Mouse (Mus musculus): ENCODE results near the gene Isy1.
"Not testable (repeated sequence)": the region's sequence is repeated elsewhere in the genome, so short reads cannot be mapped to it uniquely, and the experiment has no call there.

Isy1 gene

GRCm38 (mm10) chr6:87787108-87787890 lies 51.3 kb downstream of the Isy1 start:
- in situ Hi-C loops (cut with MboI; ENCODE audit: low pct_unique_long_range_greater_than_20kb in 1 of 2, low sequenced_read_pairs in 2 of 2, unreplicated experiment in 1 of 2): no loop called here

GRCm38 (mm10) chr6:87786621-87787020 lies 52.0 kb downstream of the Isy1 start:
- in situ Hi-C loops (cut with MboI; ENCODE audit: low pct_unique_long_range_greater_than_20kb in 1 of 2, low sequenced_read_pairs in 2 of 2, unreplicated experiment in 1 of 2): no loop called here

GRCm38 (mm10) chr6:87784033-87784432 lies 54.6 kb downstream of the Isy1 start:
- in situ Hi-C loops (cut with MboI; ENCODE audit: low pct_unique_long_range_greater_than_20kb in 1 of 2, low sequenced_read_pairs in 2 of 2, unreplicated experiment in 1 of 2): no loop called here

GRCm38 (mm10) chr6:87780546-87781301 lies 57.9 kb downstream of the Isy1 start:
- in situ Hi-C loops (cut with MboI; ENCODE audit: low pct_unique_long_range_greater_than_20kb in 1 of 2, low sequenced_read_pairs in 2 of 2, unreplicated experiment in 1 of 2): no loop called here

- in situ Hi-C loops (cut with MboI; ENCODE audit: low pct_unique_long_range_greater_than_20kb in 1 of 2, low sequenced_read_pairs in 2 of 2, unreplicated experiment in 1 of 2): no loop called here
Measured at GRCm38 (mm10) chr6:87779174-87780165, 59.1 kb downstream of the Isy1 start.

GRCm38 (mm10) chr6:87778294-87779173 lies 60.1 kb downstream of the Isy1 start:
- in situ Hi-C loops (cut with MboI; ENCODE audit: low pct_unique_long_range_greater_than_20kb in 1 of 2, low sequenced_read_pairs in 2 of 2, unreplicated experiment in 1 of 2): no loop called here

- in situ Hi-C loops (cut with MboI; ENCODE audit: low pct_unique_long_range_greater_than_20kb in 1 of 2, low sequenced_read_pairs in 2 of 2, unreplicated experiment in 1 of 2): no loop called here
Measured at GRCm38 (mm10) chr6:87777842-87778241, 60.8 kb downstream of the Isy1 start, which contains the start of gene Gp9. TSS of gene Gp9 (plus strand) at chr6:87778072.

GRCm38 (mm10) chr6:87776663-87777062 lies 61.9 kb downstream of the Isy1 start:
- in situ Hi-C loops (cut with MboI; ENCODE audit: low pct_unique_long_range_greater_than_20kb in 1 of 2, low sequenced_read_pairs in 2 of 2, unreplicated experiment in 1 of 2): no loop called here

GRCm38 (mm10) chr6:87775588-87776245 lies 62.9 kb downstream of the Isy1 start:
- in situ Hi-C loops (cut with MboI; ENCODE audit: low pct_unique_long_range_greater_than_20kb in 1 of 2, low sequenced_read_pairs in 2 of 2, unreplicated experiment in 1 of 2): no loop called here

- in situ Hi-C loops (cut with MboI; ENCODE audit: low pct_unique_long_range_greater_than_20kb in 1 of 2, low sequenced_read_pairs in 2 of 2, unreplicated experiment in 1 of 2): no loop called here
Measured at GRCm38 (mm10) chr6:87774909-87775308, 63.7 kb downstream of the Isy1 start.

- in situ Hi-C loops (cut with MboI; ENCODE audit: low pct_unique_long_range_greater_than_20kb in 1 of 2, low sequenced_read_pairs in 2 of 2, unreplicated experiment in 1 of 2): no loop called here
Measured at GRCm38 (mm10) chr6:87774466-87774865, 64.1 kb downstream of the Isy1 start.

GRCm38 (mm10) chr6:87770626-87771025 lies 68.0 kb downstream of the Isy1 start:
- in situ Hi-C loops (cut with MboI; ENCODE audit: low pct_unique_long_range_greater_than_20kb in 1 of 2, low sequenced_read_pairs in 2 of 2, unreplicated experiment in 1 of 2): no loop called here

GRCm38 (mm10) chr6:87764296-87764695 lies 74.3 kb downstream of the Isy1 start:
- in situ Hi-C loops (cut with MboI; ENCODE audit: low pct_unique_long_range_greater_than_20kb in 1 of 2, low sequenced_read_pairs in 2 of 2, unreplicated experiment in 1 of 2): not testable (repeated sequence)

Data from mouse embryonic stem cell (cell line).